Mouse (Mus musculus) liver, embryonic 14.5 days (tissue): Measurements from ENCODE around the gene Bcar3.

Experiments used
- CTCF ChIP-seq: IDR thresholded peaks from 2 replicates; pipeline ENCODE4 v1.5.1; 2016; ENCODE audit warnings: antibody characterized with exemption, low read depth, control low read depth
- EP300 ChIP-seq: IDR thresholded peaks from 2 replicates; pipeline ENCODE4 v1.6.1; 2016; ENCODE audit warnings: antibody characterized with exemption, low read depth

DNA sequence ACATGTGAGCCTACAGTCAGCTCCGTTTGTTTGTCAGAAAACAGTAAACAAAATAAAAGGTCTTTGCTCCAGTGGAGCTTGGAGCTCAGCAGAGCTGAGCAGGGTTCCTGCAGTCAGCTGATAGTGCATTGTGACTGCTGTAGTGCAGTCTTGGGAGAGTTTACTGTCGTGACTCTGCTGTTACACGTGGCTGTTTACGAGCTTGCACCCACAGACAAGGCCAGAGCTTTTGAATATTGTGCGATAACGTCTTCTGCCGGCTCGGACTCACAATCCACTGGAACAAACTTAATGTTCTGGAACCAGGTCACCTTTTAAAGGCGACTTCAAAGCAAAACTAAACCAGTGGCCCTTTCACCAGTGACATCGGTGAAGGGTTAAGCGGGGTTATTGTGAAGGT lies 123.5 kb downstream of the Bcar3 start:
- TF ChIP-seq CTCF, result no peak
- no peak for TF ChIP-seq EP300
